Mouse (Mus musculus) spleen, adult 18-20 months (tissue): Measurements from ENCODE around the gene Atp8b4.
"Not testable (repeated sequence)": the region's sequence is repeated elsewhere in the genome, so short reads cannot be mapped to it uniquely, and the experiment has no call there.

ENCODE experiments used
- DNase-seq, 2 experiments: peaks; one replicate each; pipeline ENCODE4 v3.0.0; 2022; ENCODE audit warnings: mixed read lengths in 2 of 2

The Atp8b4 gene

GRCm38 (mm10) chr2:126500521-126500920, at the start of gene Atp8b4:
Gene Atp8b4 (minus strand): TSS chr2:126500674.
- DNase-seq = no peak

- DNase-seq = no peak
These were observed 49.2 kb upstream of the Atp8b4 start for GRCm38 (mm10) chr2:126549681-126550080.

- no peak for DNase-seq
These were observed 45.9 kb upstream of the Atp8b4 start for GRCm38 (mm10) chr2:126546392-126546791.

- no peak for DNase-seq
These were observed 44.8 kb upstream of the Atp8b4 start for GRCm38 (mm10) chr2:126545297-126545696.

- DNase-seq = no peak
These were observed 41.7 kb upstream of the Atp8b4 start for GRCm38 (mm10) chr2:126542211-126542610.

- DNase-seq = no peak
These were observed 40.0 kb upstream of the Atp8b4 start for GRCm38 (mm10) chr2:126540390-126540925.

GRCm38 (mm10) chr2:126537654-126538053, 37.2 kb upstream of the Atp8b4 start:
- no peak for DNase-seq

GRCm38 (mm10) chr2:126530581-126530980, 30.1 kb upstream of the Atp8b4 start:
- DNase-seq = no peak

- DNase-seq = no peak
These were observed 27.0 kb upstream of the Atp8b4 start for GRCm38 (mm10) chr2:126527461-126527860.

GRCm38 (mm10) chr2:126524271-126524670, 23.8 kb upstream of the Atp8b4 start:
- DNase-seq = no peak

- not testable (repeated sequence) for DNase-seq
These were observed 22.7 kb upstream of the Atp8b4 start for GRCm38 (mm10) chr2:126523101-126523745.

GRCm38 (mm10) chr2:126522056-126522455, 21.6 kb upstream of the Atp8b4 start:
- no peak for DNase-seq

GRCm38 (mm10) chr2:126521471-126521870, 21.0 kb upstream of the Atp8b4 start:
- DNase-seq = no peak

GRCm38 (mm10) chr2:126520828-126521227, 20.4 kb upstream of the Atp8b4 start:
- DNase-seq = no peak

GRCm38 (mm10) chr2:126519872-126520581, 19.6 kb upstream of the Atp8b4 start:
- DNase-seq = no peak

- DNase-seq = no peak
These were observed 14.8 kb upstream of the Atp8b4 start for GRCm38 (mm10) chr2:126515069-126515826.

GRCm38 (mm10) chr2:126508228-126508627, 7.8 kb upstream of the Atp8b4 start:
- DNase-seq = no peak

GRCm38 (mm10) chr2:126507477-126507876, 7.0 kb upstream of the Atp8b4 start:
- DNase-seq = no peak

- DNase-seq = no peak
These were observed 4.7 kb upstream of the Atp8b4 start for GRCm38 (mm10) chr2:126505156-126505555.

GRCm38 (mm10) chr2:126499730-126500129, 744 bp downstream of the Atp8b4 start:
- no peak for DNase-seq

GRCm38 (mm10) chr2:126498761-126499452, 1.6 kb downstream of the Atp8b4 start:
- DNase-seq = no peak

GRCm38 (mm10) chr2:126496838-126497237, 3.6 kb downstream of the Atp8b4 start:
- DNase-seq = no peak
